Mouse (Mus musculus) heart, embryonic 13.5 days (tissue): Measurements from ENCODE around the gene Sema6d. TPM values are rescaled to one million over a fixed set of nuclear protein-coding genes. Genes with fewer than 3 reads are reported as not detected.

ENCODE experiments used
- ATAC-seq: fragments of 200-750 bp; cut with Nextera tagmentation; 2 replicates; pipeline ENCODE4 v1.8.0; 2017; ENCODE audit warnings: moderate TSS enrichment; ENCODE audit not compliant: insufficient number of reproducible peaks, low FRiP score, low TSS enrichment; ENCODE audit errors: extremely low read depth
- H3K27ac ChIP-seq: fragments of 300-500 bp; sonication (generic); replicated peaks from 2 replicates; pipeline ENCODE4 v1.5.1; 2015; ENCODE audit warnings: moderate library complexity, mild to moderate bottlenecking, inconsistent platforms
- H3K27me3 ChIP-seq: fragments of 300-500 bp; sonication (generic); replicated peaks from 2 replicates; pipeline ENCODE4 v1.6.1; 2015; ENCODE audit warnings: mild to moderate bottlenecking, inconsistent platforms
- H3K36me3 ChIP-seq: fragments of 300-500 bp; sonication (generic); 2 replicates; pipeline ENCODE4 v1.6.1; 2015; ENCODE audit warnings: mild to moderate bottlenecking, inconsistent platforms
- H3K4me1 ChIP-seq: fragments of 300-500 bp; sonication (generic); 2 replicates; pipeline ENCODE4 v1.6.1; 2015; ENCODE audit warnings: inconsistent platforms
- H3K4me2 ChIP-seq: fragments of 300-500 bp; sonication (generic); 2 replicates; pipeline ENCODE4 v1.6.1; 2015; ENCODE audit warnings: inconsistent platforms, mild to moderate bottlenecking, moderate library complexity
- H3K4me3 ChIP-seq: fragments of 300-500 bp; sonication (generic); 2 replicates; pipeline ENCODE4 v1.5.1; 2015; ENCODE audit warnings: moderate library complexity, mild to moderate bottlenecking, inconsistent platforms
- H3K9ac ChIP-seq: fragments of 300-500 bp; sonication (generic); 2 replicates; pipeline ENCODE4 v1.6.1; 2015; ENCODE audit warnings: inconsistent platforms, mild to moderate bottlenecking, moderate library complexity
- H3K9me3 ChIP-seq: fragments of 300-500 bp; sonication (generic); 2 replicates; pipeline ENCODE4 v1.6.1; 2016; ENCODE audit warnings: inconsistent platforms
- WGBS: fragments of 180-500 bp; shearing (Covaris S2); methylation state at CpG from one replicate; pipeline ENCODE4 v1.1.7; 2015; ENCODE audit warnings: mixed read lengths; 5-methylcytosine and 5-hydroxymethylcytosine counted together
- polyA plus RNA-seq: library from polyadenylated mRNA; unstranded; fragments of >200 nt; fragmentation: Nextera tagmentation; extraction: Ambion mirVana; gene quantifications from 2 replicates; pipeline ENCODE4 v1.2.1, GENCODE M21; 2015

Gene Sema6d
- polyA plus RNA-seq, 1 experiment from 2014 or later, result 18.8 TPM

GRCm38 (mm10) chr2:124485761-124486160, 396.0 kb downstream of the Sema6d start:
- no peak overlapping the region for H3K4me3 ChIP-seq
- WGBS, result 89% methylated on average over 1 of the region's 1 CpGs
- peaks cover 18% of the 10 kb centered on the region for H3K4me1 ChIP-seq
- no peak overlapping the region for H3K9ac ChIP-seq
- H3K4me2 ChIP-seq, result no peak overlapping the region
- no peak for ATAC-seq
- no peaks in the 10 kb centered on the region for H3K9me3 ChIP-seq
- H3K27me3 ChIP-seq, result no peaks in the 10 kb centered on the region
- H3K36me3 ChIP-seq, result no peaks in the 10 kb centered on the region
- no peak overlapping the region for H3K27ac ChIP-seq

- Histone ChIP-seq H3K36me3 (no peaks in the 10 kb centered on the region), H3K4me2 (no peak overlapping the region), H3K27me3 (no peaks in the 10 kb centered on the region), H3K4me3 (no peak overlapping the region), H3K4me1 (peaks cover 22% of the 10 kb centered on the region), H3K9ac (no peak overlapping the region), H3K9me3 (no peaks in the 10 kb centered on the region), H3K27ac (no peak overlapping the region)
- no peak for ATAC-seq
- WGBS, result 70% methylated on average over 12 of the region's 12 CpGs
Measured at GRCm38 (mm10) chr2:124490010-124490801, 400.4 kb downstream of the Sema6d start.

GRCm38 (mm10) chr2:124495751-124496150, 406.0 kb downstream of the Sema6d start:
- Histone ChIP-seq H3K4me2 (no peak overlapping the region), H3K9ac (no peak overlapping the region), H3K4me1 (peaks cover 17% of the 10 kb centered on the region), H3K27me3 (no peaks in the 10 kb centered on the region), H3K9me3 (no peaks in the 10 kb centered on the region), H3K36me3 (no peaks in the 10 kb centered on the region), H3K27ac (no peak overlapping the region), H3K4me3 (no peak overlapping the region)
- 58% methylated on average over 1 of the region's 1 CpGs for WGBS
- no peak for ATAC-seq

DNA sequence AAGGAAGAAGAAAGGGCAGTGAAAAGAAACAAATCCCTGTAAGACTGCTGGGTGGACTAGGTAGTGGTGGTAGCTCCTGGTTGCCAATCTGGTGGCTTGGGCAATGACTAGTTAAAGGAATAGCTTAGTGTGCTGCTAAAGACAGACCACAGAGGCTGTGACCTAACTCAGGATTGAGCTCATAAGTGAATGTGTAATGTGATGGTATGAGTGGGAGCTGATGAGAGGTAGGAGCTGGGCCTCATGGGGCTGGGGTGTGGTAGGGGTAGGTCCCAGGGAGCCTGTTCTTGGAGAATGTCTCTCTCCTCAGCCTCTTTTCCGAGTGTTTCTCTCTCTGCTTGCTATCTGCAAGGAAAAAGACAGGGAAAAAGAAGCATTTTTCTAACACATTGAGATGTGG, 409.9 kb downstream of the Sema6d start:
- no peak overlapping the region for H3K27ac ChIP-seq
- peaks cover 10% of the 10 kb centered on the region for H3K4me1 ChIP-seq
- H3K36me3 ChIP-seq, result no peaks in the 10 kb centered on the region
- H3K4me2 ChIP-seq, result no peak overlapping the region
- no peak for ATAC-seq
- 20% methylated on average over 1 of the region's 1 CpGs for WGBS
- H3K4me3 ChIP-seq, result no peak overlapping the region
- H3K9me3 ChIP-seq, result no peaks in the 10 kb centered on the region
- no peak overlapping the region for H3K9ac ChIP-seq
- no peaks in the 10 kb centered on the region for H3K27me3 ChIP-seq

- no peak overlapping the region for H3K9ac ChIP-seq
- no peaks in the 10 kb centered on the region for H3K36me3 ChIP-seq
- H3K27me3 ChIP-seq, result no peaks in the 10 kb centered on the region
- H3K9me3 ChIP-seq, result no peaks in the 10 kb centered on the region
- no peak overlapping the region for H3K4me3 ChIP-seq
- WGBS, result 62% methylated on average over 4 of the region's 4 CpGs
- H3K4me2 ChIP-seq, result no peak overlapping the region
- H3K4me1 ChIP-seq, result no peaks in the 10 kb centered on the region
- no peak for ATAC-seq
- H3K27ac ChIP-seq, result no peak overlapping the region
Measured at GRCm38 (mm10) chr2:124505784-124506489, 416.2 kb downstream of the Sema6d start.

DNA sequence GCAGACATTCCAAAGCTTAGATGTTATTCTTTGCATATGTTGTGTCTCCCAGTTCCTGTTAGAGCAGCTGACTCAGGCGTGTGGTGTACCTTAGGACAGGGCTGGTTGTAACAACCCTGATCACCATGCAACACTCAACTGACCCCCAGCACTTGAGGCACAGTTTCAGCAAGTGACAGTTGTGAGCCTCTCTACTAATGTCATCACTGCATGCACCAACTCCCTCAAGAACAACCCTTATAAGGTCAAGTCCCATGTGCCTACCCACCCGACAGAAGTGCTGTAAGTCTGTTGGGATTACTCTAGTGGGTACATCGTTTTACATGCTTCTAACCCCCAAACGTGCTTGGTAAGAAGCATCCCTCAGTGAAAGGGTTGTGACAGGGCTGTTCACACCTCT, 418.0 kb downstream of the Sema6d start:
- no peaks in the 10 kb centered on the region for H3K36me3 ChIP-seq
- 50% methylated on average over 4 of the region's 4 CpGs for WGBS
- ATAC-seq, result no peak
- no peaks in the 10 kb centered on the region for H3K4me1 ChIP-seq
- no peak overlapping the region for H3K4me2 ChIP-seq
- no peak overlapping the region for H3K4me3 ChIP-seq
- H3K9me3 ChIP-seq, result no peaks in the 10 kb centered on the region
- H3K27ac ChIP-seq, result no peak overlapping the region
- H3K27me3 ChIP-seq, result no peaks in the 10 kb centered on the region
- no peak overlapping the region for H3K9ac ChIP-seq

DNA sequence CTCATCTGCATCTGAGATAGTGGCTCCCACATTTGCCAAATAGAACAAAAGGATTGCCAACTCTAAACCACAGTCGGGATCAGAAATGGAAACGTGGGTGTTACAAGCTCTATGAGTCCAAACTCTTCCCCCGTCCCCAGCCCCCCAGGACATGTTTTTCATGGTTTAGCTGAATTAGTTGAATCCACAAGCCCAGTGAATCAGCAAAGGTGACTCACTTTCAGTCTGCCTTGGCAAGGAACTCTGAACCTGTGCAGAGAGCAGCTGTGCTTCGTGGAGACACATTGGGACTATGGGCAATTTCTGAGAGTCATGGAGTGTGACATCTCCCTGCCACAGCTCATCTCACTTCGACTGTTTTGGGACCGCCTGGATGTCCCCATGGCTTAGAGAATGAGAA, 419.7 kb downstream of the Sema6d start:
- 75% methylated on average over 6 of the region's 6 CpGs for WGBS
- no peak for ATAC-seq
- no peaks in the 10 kb centered on the region for H3K27me3 ChIP-seq
- H3K9ac ChIP-seq, result no peak overlapping the region
- no peaks in the 10 kb centered on the region for H3K4me1 ChIP-seq
- no peak overlapping the region for H3K4me3 ChIP-seq
- H3K4me2 ChIP-seq, result no peak overlapping the region
- H3K27ac ChIP-seq, result no peak overlapping the region
- no peaks in the 10 kb centered on the region for H3K36me3 ChIP-seq
- H3K9me3 ChIP-seq, result no peaks in the 10 kb centered on the region

DNA sequence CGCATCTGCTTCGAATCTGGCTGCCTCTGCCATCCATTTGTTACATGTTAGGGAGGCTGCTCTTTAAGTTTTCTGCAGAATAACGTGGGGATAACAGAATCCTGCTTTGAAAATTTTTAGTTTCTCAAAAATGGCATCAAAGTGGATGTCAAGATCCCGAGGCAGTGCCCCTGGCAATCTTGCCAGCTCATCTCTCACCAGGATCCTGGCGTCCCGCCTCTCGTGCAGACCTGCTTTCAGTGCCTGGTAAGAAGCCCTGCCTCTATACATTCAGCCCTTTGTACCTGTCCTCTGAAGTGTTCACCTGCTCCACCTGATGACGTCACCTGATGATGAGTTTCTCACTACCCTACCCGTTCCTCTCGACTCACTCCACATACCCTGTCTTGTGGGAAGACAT, 422.1 kb downstream of the Sema6d start:
- Histone ChIP-seq H3K36me3 (no peaks in the 10 kb centered on the region), H3K27me3 (no peaks in the 10 kb centered on the region), H3K4me2 (no peak overlapping the region), H3K4me3 (no peak overlapping the region), H3K9ac (no peak overlapping the region), H3K9me3 (no peaks in the 10 kb centered on the region), H3K4me1 (no peaks in the 10 kb centered on the region), H3K27ac (no peak overlapping the region)
- no peak for ATAC-seq
- 76% methylated on average over 10 of the region's 10 CpGs for WGBS

DNA sequence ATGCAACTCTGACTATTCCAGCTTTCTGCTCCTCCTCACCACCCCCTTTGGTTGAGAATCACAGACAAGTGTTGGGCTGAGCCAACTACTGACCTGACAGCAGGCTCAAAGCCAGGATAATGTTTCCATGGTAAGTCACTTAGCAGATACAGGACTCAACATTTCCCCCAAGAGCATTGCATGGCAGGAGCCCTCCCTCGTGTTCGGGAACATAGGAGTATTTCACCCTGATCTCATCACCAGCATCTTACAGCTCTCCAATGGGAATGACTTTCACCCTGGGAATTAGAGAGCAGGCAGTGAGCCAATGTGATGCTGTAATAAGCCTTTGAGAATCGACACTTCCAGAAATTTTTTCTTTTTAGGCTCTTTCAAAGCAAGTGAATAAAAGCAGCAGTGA, 432.7 kb downstream of the Sema6d start:
- Histone ChIP-seq H3K27me3 (no peaks in the 10 kb centered on the region), H3K9ac (no peak overlapping the region)
- WGBS, result 52% methylated on average over 3 of the region's 3 CpGs

DNA sequence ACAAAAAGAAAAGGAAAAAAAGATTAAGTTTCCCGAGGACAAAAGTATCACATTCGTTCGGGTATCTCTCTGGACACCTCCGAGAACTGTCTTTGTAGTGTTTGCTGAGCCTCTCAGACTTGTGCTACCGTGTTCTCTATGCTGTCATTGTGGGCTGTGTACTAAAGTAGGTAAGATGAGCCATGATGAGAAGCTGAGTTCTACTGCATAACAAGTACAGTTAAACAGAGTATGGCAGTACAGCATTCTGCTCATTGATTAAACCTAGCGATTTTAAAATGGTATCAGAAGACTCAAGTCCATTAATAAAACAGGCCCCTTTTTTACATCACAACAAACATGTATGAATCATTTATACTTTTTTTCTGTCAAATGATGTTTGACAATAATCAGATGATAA, 433.9 kb downstream of the Sema6d start:
- ATAC-seq, result no peak
- Histone ChIP-seq H3K4me1 (peaks cover 2% of the 10 kb centered on the region), H3K9me3 (no peaks in the 10 kb centered on the region), H3K27ac (no peak overlapping the region), H3K9ac (no peak overlapping the region), H3K27me3 (no peaks in the 10 kb centered on the region), H3K4me3 (no peak overlapping the region), H3K4me2 (no peak overlapping the region), H3K36me3 (no peaks in the 10 kb centered on the region)
- WGBS, result 83% methylated on average over 6 of the region's 6 CpGs

More for the DNA sequence above, 432.7 kb downstream of the Sema6d start:
- H3K4me1 ChIP-seq, result peaks cover 2% of the 10 kb centered on the region
- H3K4me2 ChIP-seq, result no peak overlapping the region
- no peak overlapping the region for H3K27ac ChIP-seq
- ATAC-seq, result no peak
- H3K4me3 ChIP-seq, result no peak overlapping the region
- no peaks in the 10 kb centered on the region for H3K36me3 ChIP-seq
- no peaks in the 10 kb centered on the region for H3K9me3 ChIP-seq

DNA sequence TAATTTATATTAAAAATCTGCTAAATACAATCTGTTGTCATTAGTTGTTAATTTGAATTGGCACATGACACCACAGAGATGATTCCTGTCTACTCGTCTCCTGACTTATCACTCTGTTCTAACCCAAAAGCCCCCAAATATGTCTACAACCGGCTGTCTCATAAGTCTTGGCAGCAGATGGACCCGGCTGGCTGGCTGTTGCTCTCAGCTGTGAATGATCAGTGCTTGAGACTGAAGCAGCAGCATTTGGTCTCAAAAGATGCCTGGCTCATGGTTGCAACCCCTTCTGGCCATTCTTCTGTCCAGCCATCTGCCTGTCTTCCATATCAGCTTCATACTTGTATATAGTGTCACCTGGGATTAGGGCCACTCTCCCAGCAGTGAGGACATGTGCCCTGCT, 434.4 kb downstream of the Sema6d start:
- WGBS, result 66% methylated on average over 3 of the region's 3 CpGs
- no peaks in the 10 kb centered on the region for H3K27me3 ChIP-seq
- H3K4me3 ChIP-seq, result no peak overlapping the region
- no peak overlapping the region for H3K4me2 ChIP-seq
- H3K36me3 ChIP-seq, result no peaks in the 10 kb centered on the region
- ATAC-seq, result no peak
- peaks cover 2% of the 10 kb centered on the region for H3K4me1 ChIP-seq
- H3K9ac ChIP-seq, result no peak overlapping the region
- H3K27ac ChIP-seq, result no peak overlapping the region
- H3K9me3 ChIP-seq, result no peaks in the 10 kb centered on the region

DNA sequence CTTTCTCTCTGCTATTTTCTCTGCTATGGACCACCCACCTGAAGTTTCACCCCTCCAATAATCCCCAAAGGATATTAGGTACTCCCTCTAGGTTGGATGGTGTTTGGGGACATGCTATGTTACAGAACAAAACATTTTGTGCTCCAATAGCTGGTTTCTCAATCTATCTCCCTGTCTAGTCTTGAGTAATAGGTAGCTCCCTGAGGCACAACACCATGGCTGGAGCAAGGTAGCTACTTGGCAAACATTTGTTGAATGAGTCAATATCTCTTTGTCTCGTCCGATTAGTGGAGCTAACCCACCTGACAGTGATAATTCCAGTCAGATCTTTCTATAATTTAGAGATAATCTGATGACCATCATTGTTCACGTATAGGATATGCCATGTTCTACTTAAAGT, 437.9 kb downstream of the Sema6d start:
- H3K27me3 ChIP-seq, result no peaks in the 10 kb centered on the region
- no peak overlapping the region for H3K9ac ChIP-seq
- H3K4me3 ChIP-seq, result no peak overlapping the region
- no peaks in the 10 kb centered on the region for H3K9me3 ChIP-seq
- ATAC-seq, result no peak
- no peak overlapping the region for H3K4me2 ChIP-seq
- H3K27ac ChIP-seq, result no peak overlapping the region
- WGBS, result 78% methylated on average over 3 of the region's 3 CpGs
- no peaks in the 10 kb centered on the region; the same call in 1 of the 2 replicates for H3K4me1 ChIP-seq
- H3K36me3 ChIP-seq, result no peaks in the 10 kb centered on the region
